Mouse (Mus musculus): Measurements from ENCODE around the gene Cdc37. TPM values are rescaled to one million over a fixed set of nuclear protein-coding genes. Genes with fewer than 3 reads are reported as not detected.

Cdc37 gene
- polyA plus RNA-seq, 1 experiment from 2014 or later, result 280 TPM

DNA sequence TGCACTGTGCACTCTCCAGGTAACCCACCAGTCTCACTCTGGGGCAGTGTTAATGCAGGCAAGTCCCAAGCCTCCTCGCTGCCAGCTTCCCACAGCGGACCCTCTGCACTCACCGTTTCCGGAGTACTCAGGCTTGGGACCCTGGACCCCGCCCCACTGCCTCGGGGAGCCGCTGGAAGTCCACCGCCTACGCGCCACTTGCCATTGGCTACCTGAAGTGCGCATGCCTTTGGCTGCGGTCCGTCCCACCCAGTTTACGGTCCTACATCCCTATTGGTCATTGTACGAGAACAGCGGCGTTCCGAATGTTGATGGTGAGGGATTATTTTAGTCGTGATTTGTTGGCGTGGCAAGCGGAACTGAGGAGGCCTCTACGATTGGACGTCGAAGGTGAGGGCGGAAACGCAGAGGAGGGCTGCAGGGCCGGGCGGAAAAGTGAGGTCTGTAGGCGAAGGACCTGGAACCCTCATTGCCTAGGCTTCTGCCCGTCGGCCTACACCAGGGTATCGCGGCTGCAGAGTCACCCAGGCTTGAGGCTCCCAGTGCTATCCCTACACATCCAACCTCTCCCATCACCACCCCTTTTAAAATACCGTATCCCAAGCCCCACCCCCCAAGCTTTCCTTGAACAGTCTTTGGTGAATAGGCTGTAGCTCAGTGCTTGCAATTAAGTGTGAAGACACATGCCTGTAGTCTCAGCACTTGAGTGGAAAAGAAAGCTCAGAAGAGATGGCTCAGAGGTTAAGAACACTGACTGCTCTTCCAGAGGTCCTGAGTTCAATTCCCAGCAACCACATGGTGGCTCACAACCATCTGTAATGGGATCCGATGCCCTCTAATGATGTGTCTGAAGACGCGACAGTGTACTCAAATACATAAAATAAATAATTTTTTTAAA lies 18.5 kb downstream of the Cdc37 start, which contains the start of gene Tyk2:
TSS of gene Tyk2 (minus strand) at position 185 of the 898 bp plus-strand sequence.
- Histone ChIP-seq H3K9me3 (no peaks in the 10 kb centered on the region), H3K4me3 (replicated peaks) (peak within 1 kb of the TSS; percentile 62), H3K9ac (peak within 1 kb of the TSS; percentile 52), H3K4me1 (replicated peaks) (peaks cover 8% of the 10 kb centered on the region; the same call in 1 of the 2 replicates), H3K27ac (no peak within 1 kb of the TSS; the same call in 1 of the 2 replicates), H3K27me3 (replicated peaks) (no peaks in the 10 kb centered on the region), H3K4me2 (replicated peaks) (peak within 1 kb of the TSS; percentile 71), H3K36me3 (peaks cover 9% of the 10 kb centered on the region; the same call in 1 of the 2 replicates)
- WGBS, result 6% methylated on average over 37 of the region's 37 CpGs
- peak; percentile 98 for ATAC-seq

DNA sequence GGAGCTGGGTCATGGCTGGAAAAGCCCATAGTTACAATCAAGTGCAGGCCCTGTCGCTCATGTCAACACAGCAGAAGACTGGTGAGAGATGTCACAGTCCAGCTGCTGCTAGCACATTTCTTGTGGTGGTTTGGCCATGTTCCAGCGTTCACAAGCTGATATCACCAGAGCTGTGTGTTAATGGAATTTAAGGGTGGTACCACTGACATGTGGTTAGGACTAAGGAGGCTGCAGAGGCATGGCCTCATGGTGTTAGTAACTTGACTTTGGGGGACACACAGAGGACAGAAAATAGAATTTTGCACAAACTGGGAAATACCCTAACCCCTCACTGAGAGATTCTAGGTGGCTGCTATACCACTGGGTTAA lies 23.5 kb downstream of the Cdc37 start:
- no peak for ATAC-seq
- H3K36me3 ChIP-seq, result peaks cover 9% of the 10 kb centered on the region; the same call in 1 of the 2 replicates
- no peak overlapping the region for H3K9ac ChIP-seq
- peaks cover 6% of the 10 kb centered on the region; the same call in 1 of the 2 replicates for H3K4me1 ChIP-seq (replicated peaks)
- no peak overlapping the region for H3K27ac ChIP-seq
- H3K27me3 ChIP-seq (replicated peaks), result no peaks in the 10 kb centered on the region
- WGBS, result 81% methylated on average over 2 of the region's 2 CpGs
- no peak overlapping the region for H3K4me2 ChIP-seq (replicated peaks)
- no peak overlapping the region for H3K4me3 ChIP-seq (replicated peaks)
- H3K9me3 ChIP-seq, result no peaks in the 10 kb centered on the region

GRCm38 (mm10) chr9:21125502-21126258 lies 24.1 kb downstream of the Cdc37 start:
- WGBS, result 85% methylated on average over 9 of the region's 9 CpGs
- Histone ChIP-seq H3K4me1 (replicated peaks) (peaks cover 6% of the 10 kb centered on the region; the same call in 1 of the 2 replicates), H3K9ac (no peak overlapping the region), H3K27me3 (replicated peaks) (no peaks in the 10 kb centered on the region), H3K9me3 (no peaks in the 10 kb centered on the region), H3K4me3 (replicated peaks) (no peak overlapping the region), H3K4me2 (replicated peaks) (no peak overlapping the region), H3K27ac (no peak overlapping the region), H3K36me3 (peaks cover 9% of the 10 kb centered on the region; the same call in 1 of the 2 replicates)
- ATAC-seq, result no peak

DNA sequence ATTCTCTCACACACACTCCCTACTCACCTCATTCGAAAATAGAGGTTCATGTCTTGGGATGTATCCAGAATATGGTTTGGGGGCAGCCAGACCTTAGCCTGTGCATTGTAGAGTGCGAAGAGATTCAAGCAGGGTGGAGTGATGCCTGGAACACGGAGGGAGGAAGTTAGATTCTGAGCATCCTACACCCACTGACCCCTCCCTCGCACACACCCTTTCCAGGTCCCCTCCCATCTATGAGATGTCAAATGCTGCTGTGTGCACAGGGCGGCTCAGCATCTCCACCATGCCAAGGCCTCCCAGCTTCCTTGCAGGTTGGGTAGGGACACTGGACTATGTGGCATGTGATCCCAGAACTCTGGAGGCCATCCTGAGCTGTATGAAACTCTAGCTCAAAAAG lies 24.9 kb downstream of the Cdc37 start:
- no peaks in the 10 kb centered on the region for H3K4me1 ChIP-seq (replicated peaks)
- no peak for ATAC-seq
- H3K9me3 ChIP-seq, result no peaks in the 10 kb centered on the region
- no peak overlapping the region for H3K27ac ChIP-seq
- H3K4me3 ChIP-seq (replicated peaks), result no peak overlapping the region
- no peak overlapping the region for H3K4me2 ChIP-seq (replicated peaks)
- WGBS, result 86% methylated on average over 5 of the region's 5 CpGs
- H3K9ac ChIP-seq, result no peak overlapping the region
- H3K27me3 ChIP-seq (replicated peaks), result no peaks in the 10 kb centered on the region
- peaks cover 9% of the 10 kb centered on the region; the same call in 1 of the 2 replicates for H3K36me3 ChIP-seq

- Histone ChIP-seq H3K4me3 (replicated peaks) (no peak overlapping the region), H3K27ac (no peak overlapping the region), H3K27me3 (replicated peaks) (no peaks in the 10 kb centered on the region), H3K4me2 (replicated peaks) (no peak overlapping the region), H3K36me3 (no peaks in the 10 kb centered on the region), H3K9me3 (no peaks in the 10 kb centered on the region), H3K9ac (no peak overlapping the region), H3K4me1 (replicated peaks) (no peaks in the 10 kb centered on the region)
- WGBS, result 87% methylated on average over 16 of the region's 16 CpGs
- no peak for ATAC-seq
Observed at GRCm38 (mm10) chr9:21121483-21121882, 28.3 kb downstream of the Cdc37 start.

DNA sequence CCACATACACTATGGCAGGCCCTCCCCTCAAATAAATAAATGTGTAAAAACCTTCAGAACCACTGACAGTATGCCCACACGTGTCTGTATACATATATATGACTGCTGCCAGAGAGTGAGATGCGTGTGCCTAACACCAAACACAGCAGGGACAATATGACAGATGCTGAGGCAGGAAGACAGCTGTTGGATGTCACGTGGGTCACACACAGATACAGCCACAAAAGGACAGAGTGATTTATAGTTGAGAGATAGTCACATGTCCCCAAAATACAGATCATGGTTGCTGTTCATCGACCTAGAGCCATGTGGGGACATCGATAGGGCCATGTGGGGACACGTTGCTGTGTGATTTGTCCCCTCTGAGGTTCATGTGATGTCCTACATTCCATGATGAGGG lies 32.7 kb downstream of the Cdc37 start:
- no peak overlapping the region for H3K4me2 ChIP-seq (replicated peaks)
- no peak overlapping the region for H3K27ac ChIP-seq
- H3K36me3 ChIP-seq, result no peaks in the 10 kb centered on the region
- 76% methylated on average over 6 of the region's 6 CpGs for WGBS
- ATAC-seq, result no peak
- H3K4me1 ChIP-seq (replicated peaks), result no peaks in the 10 kb centered on the region
- H3K4me3 ChIP-seq (replicated peaks), result no peak overlapping the region
- no peak overlapping the region for H3K9ac ChIP-seq
- no peaks in the 10 kb centered on the region for H3K27me3 ChIP-seq (replicated peaks)
- no peaks in the 10 kb centered on the region for H3K9me3 ChIP-seq

DNA sequence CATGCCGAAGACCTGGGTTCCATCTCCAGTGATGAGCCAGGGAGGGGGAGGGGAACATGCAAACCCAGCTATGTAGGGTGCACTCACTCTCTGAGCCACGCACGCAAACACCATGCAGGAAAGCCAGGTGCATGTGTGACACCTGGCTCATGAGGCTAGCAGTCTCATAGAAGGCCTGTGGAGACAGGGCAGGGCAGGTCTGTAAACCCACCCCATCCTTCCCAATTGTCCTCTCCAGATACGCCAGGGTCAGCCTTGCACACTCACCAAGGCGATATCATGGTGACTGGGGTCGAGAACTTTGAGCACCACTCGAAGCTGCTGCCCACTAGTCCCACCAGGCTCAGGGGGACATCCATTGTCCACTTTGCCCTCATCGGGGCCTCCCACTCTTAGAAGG lies 34.7 kb downstream of the Cdc37 start:
- Histone ChIP-seq H3K9ac (no peak overlapping the region), H3K4me3 (replicated peaks) (no peak overlapping the region), H3K27ac (no peak overlapping the region), H3K36me3 (no peaks in the 10 kb centered on the region), H3K9me3 (no peaks in the 10 kb centered on the region), H3K4me2 (replicated peaks) (no peak overlapping the region), H3K4me1 (replicated peaks) (no peaks in the 10 kb centered on the region), H3K27me3 (replicated peaks) (no peaks in the 10 kb centered on the region)
- 83% methylated on average over 8 of the region's 8 CpGs for WGBS
- no peak for ATAC-seq

DNA sequence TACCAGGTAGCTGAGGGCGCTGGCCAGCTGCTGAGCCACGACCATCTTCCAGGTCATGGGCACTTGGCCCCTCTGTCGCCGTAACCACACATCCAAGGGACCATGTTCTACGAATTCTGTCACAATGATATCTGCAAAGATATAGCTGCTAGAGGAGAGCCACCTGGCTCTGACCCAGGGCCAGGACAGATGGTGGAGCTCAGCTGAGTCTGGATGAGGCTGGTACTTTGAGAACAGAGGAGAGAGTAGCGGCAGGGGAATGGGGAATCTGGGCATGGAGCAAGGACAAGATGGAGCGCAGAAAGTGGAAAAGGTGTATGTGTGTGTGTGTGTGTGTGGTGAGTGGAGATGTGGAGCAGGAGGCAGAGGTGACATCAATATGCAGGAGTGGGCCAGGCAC lies 35.6 kb downstream of the Cdc37 start:
- Histone ChIP-seq H3K4me3 (replicated peaks) (no peak overlapping the region), H3K4me1 (replicated peaks) (no peaks in the 10 kb centered on the region), H3K27me3 (replicated peaks) (no peaks in the 10 kb centered on the region), H3K27ac (no peak overlapping the region), H3K9ac (no peak overlapping the region), H3K9me3 (no peaks in the 10 kb centered on the region), H3K36me3 (0 out of 2 replicates have a peak, but pooled peaks cover under 1% of the 10 kb centered on the region), H3K4me2 (replicated peaks) (no peak overlapping the region)
- 87% methylated on average over 7 of the region's 7 CpGs for WGBS
- ATAC-seq, result no peak

- H3K9ac ChIP-seq, result no peak overlapping the region
- 76% methylated on average over 6 of the region's 6 CpGs for WGBS
- no peak overlapping the region for H3K4me2 ChIP-seq (replicated peaks)
- H3K9me3 ChIP-seq, result no peaks in the 10 kb centered on the region
- H3K27me3 ChIP-seq (replicated peaks), result no peaks in the 10 kb centered on the region
- no peak overlapping the region for H3K4me3 ChIP-seq (replicated peaks)
- 0 out of 2 replicates have a peak, but pooled peaks cover 3% of the 10 kb centered on the region for H3K36me3 ChIP-seq
- peak; percentile 67 for ATAC-seq
- no peak overlapping the region for H3K27ac ChIP-seq
- H3K4me1 ChIP-seq (replicated peaks), result no peaks in the 10 kb centered on the region
Observed at GRCm38 (mm10) chr9:21113751-21114150, 36.0 kb downstream of the Cdc37 start.

GRCm38 (mm10) chr9:21107607-21108237 lies 42.1 kb downstream of the Cdc37 start:
- Histone ChIP-seq H3K9ac (no peak overlapping the region), H3K4me1 (replicated peaks) (no peaks in the 10 kb centered on the region), H3K9me3 (no peaks in the 10 kb centered on the region), H3K27me3 (replicated peaks) (no peaks in the 10 kb centered on the region), H3K36me3 (0 out of 2 replicates have a peak, but pooled peaks cover 3% of the 10 kb centered on the region), H3K27ac (no peak overlapping the region), H3K4me3 (replicated peaks) (no peak overlapping the region), H3K4me2 (replicated peaks) (0 out of 2 replicates have a peak overlapping the region, but pooled peaks have one; percentile 12)
- WGBS, result 41% methylated on average over 23 of the region's 23 CpGs
- ATAC-seq, result peak; percentile 54; the same call in 1 of the 2 replicates

DNA sequence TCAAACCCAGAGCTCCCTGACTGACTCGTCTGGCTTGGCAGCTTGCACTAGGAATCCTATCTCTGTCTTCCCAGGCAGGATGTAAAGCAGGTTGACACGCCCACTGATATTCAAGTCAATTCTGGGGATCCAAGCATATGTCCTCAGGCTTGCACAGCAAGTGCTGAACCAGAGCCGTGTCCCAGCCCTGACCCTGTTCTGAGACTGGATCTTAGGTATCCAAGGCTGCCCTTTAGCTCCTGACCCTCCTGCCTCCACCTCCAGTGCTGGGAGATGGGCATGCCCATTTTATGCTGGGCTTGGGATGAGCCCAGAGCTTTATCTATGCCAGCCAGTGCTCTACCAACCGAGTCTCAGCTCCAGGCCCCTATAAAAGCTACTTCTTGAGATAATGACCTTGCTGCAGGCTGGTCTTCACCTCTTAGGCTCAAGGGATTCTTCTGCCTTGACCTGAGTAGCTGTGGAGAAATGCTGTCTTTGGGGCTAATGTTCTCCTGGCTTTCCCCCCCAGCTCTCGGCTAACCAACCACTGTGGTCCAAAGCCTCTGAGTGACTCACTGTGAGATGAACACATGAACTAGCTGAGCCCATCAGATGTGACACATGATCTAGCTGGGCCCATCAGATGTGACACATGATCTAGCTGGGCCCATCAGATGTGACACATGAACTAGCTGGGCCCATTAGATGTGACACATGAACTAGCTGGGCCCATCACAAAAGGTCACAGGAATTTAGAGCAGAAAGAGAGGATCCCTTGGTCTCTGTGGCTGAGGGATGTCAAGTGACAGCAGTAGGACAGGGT lies 43.8 kb downstream of the Cdc37 start:
- Histone ChIP-seq H3K27me3 (replicated peaks) (no peaks in the 10 kb centered on the region), H3K36me3 (0 out of 2 replicates have a peak, but pooled peaks cover 3% of the 10 kb centered on the region), H3K4me3 (replicated peaks) (no peak overlapping the region), H3K9ac (no peak overlapping the region), H3K4me2 (replicated peaks) (no peak overlapping the region), H3K4me1 (replicated peaks) (no peaks in the 10 kb centered on the region), H3K9me3 (no peaks in the 10 kb centered on the region), H3K27ac (no peak overlapping the region)
- WGBS, result 72% methylated on average over 5 of the region's 5 CpGs
- ATAC-seq, result no peak

Measured in intestine, embryonic 15.5 days (tissue).